Mouse (Mus musculus): ENCODE results near the gene Myl12a. TPM values are rescaled to one million over a fixed set of nuclear protein-coding genes. Genes with fewer than 3 reads are reported as not detected.

The Myl12a gene
- total RNA-seq, 4 experiments from 2014 or later = 265 to 302 (median 283) TPM

Other genes with a start within 250 kb of the Myl12a start
- gene Tgif1, start 149.3 kb downstream of the Myl12a start, total RNA-seq (2022) = 10 to 100 TPM; 45.8 to 61.5 (median 60.5) TPM
- gene Myom1, start 245 bp downstream of the Myl12a start, total RNA-seq (2022) = 1 to 10 TPM; 1.4 to 2.4 (median 2.0) TPM
- gene Lpin2, start 179.7 kb upstream of the Myl12a start, total RNA-seq (2022) = 10 to 100 TPM; 43.3 to 68.5 (median 55.2) TPM